Mouse (Mus musculus) spleen, adult 2 months (tissue): ENCODE results near the gene Msh6.

ENCODE experiments used
- CTCF ChIP-seq: fragments of 200-500 bp; IDR thresholded peaks from 2 replicates; pipeline ENCODE4 v1.5.1; 2011; ENCODE audit warnings: mild to moderate bottlenecking, inconsistent platforms; ENCODE audit not compliant: insufficient read depth, insufficient read length, insufficient replicate concordance; ENCODE audit errors: extremely low read depth
- POLR2A ChIP-seq: fragments of 200-500 bp; IDR thresholded peaks from 2 replicates; pipeline ENCODE4 v1.6.1; 2011; ENCODE audit warnings: low read depth, low read length, inconsistent platforms

GRCm38 (mm10) chr17:87983313-87983712, 8.5 kb downstream of the Msh6 start:
- no peak for TF ChIP-seq POLR2A
- no peak for TF ChIP-seq CTCF
